Mouse (Mus musculus) splenic B cell, adult 2 months (primary cell): ENCODE results near the gene Nudt2.

Experiments used
- DNase-seq: peaks from one replicate; pipeline ENCODE4 v3.0.0-alpha.2; 2011; ENCODE audit warnings: low read depth, low spot score
- H3K27me3 ChIP-seq: 2 replicates; pipeline ENCODE4 v1.6.1; 2012; ENCODE audit warnings: mild to moderate bottlenecking, low read length, moderate library complexity, mixed read lengths; ENCODE audit not compliant: control insufficient read depth, poor library complexity, insufficient read depth, severe bottlenecking
- H3K36me3 ChIP-seq: 2 replicates; pipeline ENCODE4 v1.6.1; 2012; ENCODE audit warnings: mild to moderate bottlenecking, low read length, moderate library complexity, mixed read lengths; ENCODE audit not compliant: control insufficient read depth, poor library complexity, insufficient read depth, severe bottlenecking

Gene Nudt2

DNA sequence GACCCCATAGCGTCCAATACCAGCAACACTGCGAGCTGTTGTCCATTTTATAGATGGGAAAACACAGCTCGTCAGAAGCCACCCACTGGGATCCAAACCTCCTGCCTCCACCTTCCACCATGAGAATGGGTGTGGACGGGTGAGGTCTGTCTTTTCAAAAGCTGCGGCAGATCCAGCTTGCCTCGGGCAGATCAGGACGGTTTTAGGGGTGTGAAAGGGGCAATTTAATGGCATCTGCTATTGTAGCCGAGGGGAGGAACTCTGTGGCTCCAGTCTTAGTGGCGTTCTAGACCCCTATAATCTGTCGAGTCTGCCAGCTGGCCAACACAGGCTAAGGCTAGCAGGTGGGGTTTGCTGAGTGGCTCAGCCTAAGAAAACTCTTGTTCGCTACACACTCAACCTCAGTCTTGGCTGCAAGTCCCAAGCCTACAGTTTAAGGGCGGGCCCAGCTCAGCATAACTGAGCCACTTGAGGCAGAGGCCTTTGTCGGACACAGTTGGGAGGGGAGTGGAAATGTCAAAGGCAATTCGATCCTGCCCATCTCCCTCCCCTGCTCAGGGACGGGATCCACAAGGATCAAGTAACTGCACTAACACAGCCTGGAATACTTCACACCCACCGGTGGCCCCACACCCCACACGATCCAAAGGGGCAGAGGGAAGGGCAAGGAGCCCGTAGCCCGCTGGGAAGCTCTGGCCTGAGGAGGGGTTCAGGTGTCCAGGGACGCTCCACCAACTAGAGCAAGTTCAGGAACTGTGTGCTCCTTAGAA is 37.4 kb downstream of the Nudt2 start:
- H3K27me3 ChIP-seq = no peaks in the 10 kb centered on the region
- no peaks in the 10 kb centered on the region for H3K36me3 ChIP-seq
- no peak for DNase-seq

- H3K36me3 ChIP-seq = no peaks in the 10 kb centered on the region
- H3K27me3 ChIP-seq = no peaks in the 10 kb centered on the region
Measured at GRCm38 (mm10) chr4:41502986-41503412, 38.0 kb downstream of the Nudt2 start, which contains the start of gene AI464131. TSS of gene AI464131 (minus strand) at chr4:41503076.

DNA sequence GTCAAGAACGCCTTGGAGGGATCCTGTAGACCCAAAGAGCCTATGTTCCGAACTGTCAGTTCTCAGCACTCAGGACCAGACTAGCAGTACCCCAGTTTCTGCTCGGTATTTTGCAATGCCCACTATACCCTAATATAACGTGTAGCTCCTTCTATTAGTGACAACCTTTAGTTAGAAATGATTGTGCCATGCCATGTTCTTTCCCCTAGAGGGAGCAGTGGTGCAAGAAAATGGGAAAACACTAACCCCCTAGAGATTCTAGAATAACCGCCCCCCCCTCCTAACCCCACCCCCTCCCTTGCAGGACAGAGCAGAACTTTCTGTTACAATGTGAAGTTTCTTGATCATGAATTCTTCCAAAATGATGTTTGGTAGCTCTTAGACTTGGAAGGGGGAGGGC is 39.4 kb downstream of the Nudt2 start:
- no peaks in the 10 kb centered on the region for H3K27me3 ChIP-seq
- no peak for DNase-seq
- H3K36me3 ChIP-seq = no peaks in the 10 kb centered on the region

More at GRCm38 (mm10) chr4:41502986-41503412, 38.0 kb downstream of the Nudt2 start, which contains the start of gene AI464131:
- DNase-seq = peak; percentile 53

- Histone ChIP-seq H3K27me3 (no peaks in the 10 kb centered on the region), H3K36me3 (no peaks in the 10 kb centered on the region)
- no peak for DNase-seq
Measured at GRCm38 (mm10) chr4:41505131-41505551, 40.2 kb downstream of the Nudt2 start.

DNA sequence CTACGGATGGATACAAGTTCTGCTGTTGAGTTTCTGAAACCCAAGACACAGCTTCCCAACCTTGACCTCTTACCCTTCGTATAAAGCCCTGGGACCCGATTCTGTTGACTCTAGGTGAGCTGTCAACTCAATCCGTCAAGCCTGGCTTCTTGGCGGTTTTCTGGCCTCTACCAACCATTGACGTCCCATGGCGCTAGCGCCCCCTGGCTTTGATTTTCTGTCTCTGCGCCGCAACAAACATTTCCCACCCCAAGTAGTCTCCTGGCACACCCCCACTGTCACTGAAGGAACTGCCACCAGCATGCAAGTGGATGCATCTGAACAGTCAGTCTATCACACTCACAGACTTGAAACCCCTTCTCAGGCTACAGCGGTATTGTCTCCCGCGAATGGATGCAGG is 41.2 kb downstream of the Nudt2 start:
- Histone ChIP-seq H3K27me3 (no peaks in the 10 kb centered on the region), H3K36me3 (no peaks in the 10 kb centered on the region)
- DNase-seq = peak; percentile 48

DNA sequence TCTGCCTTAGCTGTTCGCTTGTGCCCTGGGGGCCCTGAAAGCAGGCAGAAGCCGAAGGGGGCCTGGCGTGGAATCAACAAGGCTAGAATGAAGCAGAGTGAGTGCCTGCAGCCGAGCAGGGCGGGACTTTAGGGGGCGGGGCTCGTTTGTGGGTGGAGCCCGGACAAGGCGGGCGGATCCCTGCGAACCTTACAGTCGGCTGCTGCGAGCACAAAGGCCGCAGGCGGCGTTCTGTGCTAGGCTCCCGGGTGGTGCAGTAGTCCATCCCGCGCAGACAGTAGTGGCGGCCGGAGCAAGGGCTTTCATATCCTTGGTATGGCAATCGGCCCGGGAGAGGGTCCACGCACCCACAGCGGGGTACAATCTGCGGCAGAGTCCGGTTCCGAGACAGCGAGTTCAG is 42.0 kb downstream of the Nudt2 start:
- Histone ChIP-seq H3K36me3 (no peaks in the 10 kb centered on the region), H3K27me3 (no peaks in the 10 kb centered on the region)
- peak; percentile 64 for DNase-seq

- no peak for DNase-seq
- Histone ChIP-seq H3K27me3 (no peaks in the 10 kb centered on the region), H3K36me3 (no peaks in the 10 kb centered on the region)
Measured at GRCm38 (mm10) chr4:41507326-41507924, 42.5 kb downstream of the Nudt2 start.

DNA sequence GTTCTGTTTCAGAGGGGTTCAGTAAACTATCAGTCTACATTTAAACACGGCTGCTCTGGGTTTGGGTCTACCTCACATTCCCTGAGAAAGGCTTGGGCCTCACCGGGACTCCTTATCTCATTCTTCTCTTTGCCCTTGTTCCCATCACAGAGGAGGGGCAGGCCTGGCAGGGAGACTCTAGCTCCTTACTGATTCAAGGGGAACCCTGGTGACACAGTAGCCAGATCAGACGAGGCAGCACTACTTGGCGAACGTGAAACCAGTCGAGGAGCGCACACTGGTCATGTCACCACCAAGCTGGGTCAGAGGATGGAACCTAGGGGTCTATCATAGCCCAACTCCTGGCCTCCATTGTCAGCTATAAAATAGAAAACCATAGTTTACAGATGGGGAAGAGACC is 43.0 kb downstream of the Nudt2 start:
- no peak for DNase-seq
- no peaks in the 10 kb centered on the region for H3K36me3 ChIP-seq
- no peaks in the 10 kb centered on the region for H3K27me3 ChIP-seq

DNA sequence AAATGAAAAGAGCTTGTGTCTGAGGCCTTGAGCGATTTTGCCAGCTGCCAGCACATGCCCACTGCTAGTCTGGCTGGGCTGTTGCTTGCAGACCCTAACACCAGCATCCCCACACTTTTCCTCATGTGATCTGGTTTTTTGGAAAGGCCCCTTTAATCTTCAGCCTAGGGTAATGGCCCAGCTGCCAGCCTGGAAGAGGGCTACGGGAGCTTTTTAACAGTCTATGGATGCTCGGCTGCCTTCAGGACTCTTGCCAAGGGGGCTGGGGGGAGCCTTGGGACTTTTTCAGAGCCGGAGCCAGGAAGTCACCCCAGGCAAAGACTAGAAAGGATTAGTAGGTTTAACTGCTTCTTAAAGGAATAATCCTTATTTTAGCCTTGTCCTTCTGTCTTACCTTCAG is 48.4 kb downstream of the Nudt2 start:
- Histone ChIP-seq H3K36me3 (no peaks in the 10 kb centered on the region), H3K27me3 (no peaks in the 10 kb centered on the region)
- no peak for DNase-seq

- no peak for DNase-seq
- Histone ChIP-seq H3K27me3 (no peaks in the 10 kb centered on the region), H3K36me3 (no peaks in the 10 kb centered on the region)
Measured at GRCm38 (mm10) chr4:41513714-41514113, 48.8 kb downstream of the Nudt2 start.

DNA sequence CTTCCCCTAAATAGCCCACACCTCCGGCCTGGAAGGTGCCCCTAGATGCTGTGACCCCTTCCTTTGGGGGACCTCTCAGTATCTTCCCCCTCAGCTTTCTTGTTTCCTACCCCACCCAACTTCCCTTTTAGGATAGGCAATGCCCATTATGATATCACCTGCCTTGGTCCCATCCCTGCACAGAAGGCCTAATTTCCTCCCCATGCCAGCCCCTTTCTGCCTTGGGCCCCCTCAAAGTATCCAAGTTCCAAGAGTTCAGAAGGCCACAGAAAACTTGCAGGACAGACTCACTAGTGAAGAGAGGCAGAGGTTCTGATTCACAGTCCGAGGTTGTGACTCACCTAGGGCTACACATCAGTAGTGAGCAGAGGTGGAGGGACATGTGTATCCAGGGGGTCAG is 52.3 kb downstream of the Nudt2 start, which contains the start of gene 1110017D15Rik:
TSS of gene 1110017D15Rik (minus strand) at position 101 of the 400 bp plus-strand sequence.
- H3K36me3 ChIP-seq = no peaks in the 10 kb centered on the region
- no peaks in the 10 kb centered on the region for H3K27me3 ChIP-seq
- no peak for DNase-seq

DNA sequence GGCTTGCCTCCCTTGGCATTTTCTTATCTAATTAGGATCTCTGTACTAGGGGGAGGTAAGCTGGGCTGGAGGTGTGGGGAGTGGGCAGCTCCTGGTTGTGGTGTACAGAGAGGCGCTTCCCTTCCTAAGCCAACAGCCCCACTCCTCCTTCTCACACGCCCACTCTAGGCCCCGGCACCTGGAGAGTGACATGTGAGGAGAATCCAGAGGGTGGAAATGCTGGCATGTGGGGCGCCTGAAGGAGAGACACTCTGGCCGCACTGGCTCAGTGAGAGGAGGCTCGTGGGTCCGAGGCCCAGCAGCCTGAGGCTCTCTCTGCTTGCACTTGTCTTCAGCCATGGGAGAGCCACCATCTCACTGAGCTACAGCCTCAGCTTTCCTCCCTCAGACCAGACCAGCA is 53.4 kb downstream of the Nudt2 start:
- DNase-seq = no peak
- Histone ChIP-seq H3K36me3 (no peaks in the 10 kb centered on the region), H3K27me3 (no peaks in the 10 kb centered on the region)

DNA sequence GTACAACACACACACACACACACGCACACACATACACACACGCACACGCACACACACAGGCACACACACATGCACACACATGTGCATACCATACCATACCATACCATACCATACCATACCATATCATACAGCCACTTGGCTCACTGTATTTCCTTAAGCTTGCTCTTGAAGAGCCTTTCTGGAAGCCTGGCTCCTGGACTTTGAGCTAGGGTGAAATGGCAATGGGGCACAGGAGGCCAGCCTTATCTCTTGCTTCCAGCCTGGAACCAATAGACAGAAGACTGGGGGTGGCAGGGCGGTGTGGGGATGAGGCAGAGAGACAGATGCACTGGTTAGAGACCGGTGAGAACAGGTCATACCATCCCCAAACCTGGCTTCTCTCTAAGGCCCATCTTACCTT is 54.2 kb downstream of the Nudt2 start:
- no peak for DNase-seq
- H3K36me3 ChIP-seq = no peaks in the 10 kb centered on the region

DNA sequence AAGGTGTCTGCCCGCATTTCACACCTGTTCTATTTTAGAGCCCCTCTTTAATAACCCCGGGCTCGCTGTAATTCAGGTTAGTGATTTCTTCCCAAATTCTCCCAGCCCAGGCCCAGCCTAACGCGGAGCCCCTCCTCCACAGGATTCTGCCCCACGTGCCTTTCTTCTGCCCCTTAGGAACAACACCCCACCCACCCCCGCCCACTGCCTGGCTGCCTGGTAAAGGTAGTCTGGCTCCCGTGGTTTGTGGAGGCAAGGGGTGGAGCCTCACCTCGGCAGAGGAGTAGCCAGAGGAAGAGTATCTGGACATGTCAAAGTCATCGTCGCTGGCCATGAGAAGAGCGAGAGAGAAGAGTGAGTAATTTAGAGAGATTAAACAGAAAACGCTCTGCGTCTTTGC is 55.7 kb downstream of the Nudt2 start:
- DNase-seq = no peak
- Histone ChIP-seq H3K36me3 (no peaks in the 10 kb centered on the region), H3K27me3 (no peaks in the 10 kb centered on the region)

More for the DNA sequence above, 54.2 kb downstream of the Nudt2 start:
- H3K27me3 ChIP-seq = no peaks in the 10 kb centered on the region

- no peaks in the 10 kb centered on the region for H3K27me3 ChIP-seq
- no peaks in the 10 kb centered on the region for H3K36me3 ChIP-seq
- no peak for DNase-seq
Measured at GRCm38 (mm10) chr4:41522136-41522535, 57.2 kb downstream of the Nudt2 start.
